8 mouse cellular contexts compared by ENCODE assay signal in genomic region chr13:40722741-40723597, GRCm38 (mm10). TPM values are rescaled to one million over a fixed set of nuclear protein-coding genes. Genes with fewer than 3 reads are reported as not detected.
DNase-seq lines count a peak whose midpoint lies in the region; ATAC-seq and TF ChIP-seq lines count a peak whose summit lies in the region.

No protein-coding gene starts in this region.

- H3K27me3 ChIP-seq in hindbrain, embryonic 14.5 days (ENCODE audit: control insufficient read depth, insufficient read depth, low read length), result peaks cover 85% of the 10 kb centered on the region

- H3K4me1 ChIP-seq in hindbrain, embryonic 14.5 days (replicated peaks; ENCODE audit: control insufficient read depth, insufficient read depth, low read length), result no peaks in the 10 kb centered on the region

- peak; percentile 35 for TF ChIP-seq CTCF in left cerebral cortex, adult 2 months (IDR thresholded peaks at IDR 0.05)

- peak overlapping the region; percentile 81 for H3K4me2 ChIP-seq in hindbrain, embryonic 14.5 days (replicated peaks)

- intact Hi-C loops in left cerebral cortex, adult 2 months (cut with DNase I), result no loop called here

- peak; percentile 95 for ATAC-seq in hindbrain, embryonic 14.5 days (ENCODE audit: low FRiP score)

- peak overlapping the region; percentile 87 for H3K27ac ChIP-seq in hindbrain, embryonic 14.5 days
- H3K27ac ChIP-seq in left cerebral cortex, adult 2 months, result no peak overlapping the region
- H3K27ac ChIP-seq in macrophage, result no peak overlapping the region

- H3K9me3 ChIP-seq in hindbrain, embryonic 14.5 days (ENCODE audit: control insufficient read depth, low read length), result no peaks in the 10 kb centered on the region

- no peaks in the 10 kb centered on the region for H3K36me3 ChIP-seq in hindbrain, embryonic 14.5 days (replicated peaks; ENCODE audit: control insufficient read depth, insufficient read depth)
- H3K36me3 ChIP-seq in macrophage (ENCODE audit: inconsistent target), result no peaks in the 10 kb centered on the region

- peak; percentile 87 for DNase-seq in WW6 (ENCODE audit: low read depth, low spot score)
- peak; percentile 88 to 94 for DNase-seq in cerebellum, postnatal 25 days
- DNase-seq in frontal cortex, postnatal 25 days (ENCODE audit: low spot score in 2 of 2), result peak; percentile 37 to 59
- DNase-seq in hindbrain, embryonic 14.5 days (ENCODE audit: low spot score), result peak; percentile 96
- peak; percentile 43 to 73 for DNase-seq in left cerebral cortex, adult 2 months (ENCODE audit: extremely low spot score in 1 of 2, low spot score in 2 of 2)
- DNase-seq in retina, postnatal 7 days (ENCODE audit: low read depth, low spot score), result peak; percentile 95
- DNase-seq in urinary bladder, adult 18-20 months (ENCODE audit: low spot score in 2 of 2), result peak; percentile 81 to 89

- peak overlapping the region; percentile 55 for H3K4me3 ChIP-seq in hindbrain, embryonic 14.5 days (replicated peaks; ENCODE audit: low read length)
- peak overlapping the region; percentile 47 for H3K4me3 ChIP-seq in left cerebral cortex, adult 2 months
- H3K4me3 ChIP-seq in macrophage (ENCODE audit: inconsistent target), result peak overlapping the region; percentile 29

- H3K9ac ChIP-seq in hindbrain, embryonic 14.5 days, result peak overlapping the region; percentile 64

- H3K79me2 ChIP-seq in macrophage (ENCODE audit: inconsistent target), result no peaks in the 10 kb centered on the region

- under 1% methylated on average over 67 of the region's 70 CpGs for WGBS in hindbrain, embryonic 14.5 days
- 2% methylated on average over 70 of the region's 70 CpGs for WGBS in macrophage (ENCODE audit: missing documents)

RNA-seq across cellular contexts. Expression of gene Tfap2a, which starts 15.2 kb away (rescaled TPM):
- polyA plus RNA-seq in hindbrain, embryonic 14.5 days (2014; fragmentation: Nextera tagmentation; extraction: Ambion mirVana), result 9.6 and 10.5 TPM in 2 replicates
- total RNA-seq in left cerebral cortex, adult 2 months (2021), result 1 to 10 TPM in 1 of 2 experiments, under 1 TPM in 1; 0.68 to 1.0 TPM
- not detected for total RNA-seq in macrophage (2018; cell fraction: chromatin; rRNA removed)
- total RNA-seq in macrophage (2018; cell fraction: cytosol; rRNA removed), result under 1 TPM in 12 of 26 experiments, not detected in 14; 0.03 to 0.13 (median 0.07) TPM
- total RNA-seq in macrophage (2018; cell fraction: nucleus; rRNA removed), result not detected
- 0.10 TPM in 1 of 3 replicates, not detected in the others for polyA plus RNA-seq in macrophage (2018)
